Mouse (Mus musculus) limb, embryonic 15.5 days (tissue): ENCODE measurements around the gene Ttc6. TPM values are rescaled to one million over a fixed set of nuclear protein-coding genes. Genes with fewer than 3 reads are reported as not detected.

Experiments used
- ATAC-seq: fragments of 200-750 bp; cut with Nextera tagmentation; 2 replicates; pipeline ENCODE4 v1.8.0; 2017; ENCODE audit warnings: low read depth, moderate TSS enrichment; ENCODE audit not compliant: insufficient number of reproducible peaks, low FRiP score, low TSS enrichment
- H3K27ac ChIP-seq: fragments of 300-500 bp; sonication (generic); 2 replicates; pipeline ENCODE4 v1.5.1; 2015; ENCODE audit warnings: moderate library complexity, mild to moderate bottlenecking, inconsistent platforms
- H3K27me3 ChIP-seq: fragments of 300-500 bp; sonication (generic); 2 replicates; pipeline ENCODE4 v1.6.1; 2015; ENCODE audit warnings: inconsistent platforms
- H3K36me3 ChIP-seq: fragments of 300-500 bp; sonication (generic); 2 replicates; pipeline ENCODE4 v1.6.1; 2015; ENCODE audit warnings: inconsistent platforms
- H3K4me1 ChIP-seq: fragments of 300-500 bp; sonication (generic); 2 replicates; pipeline ENCODE4 v1.6.1; 2015; ENCODE audit warnings: inconsistent platforms
- H3K4me2 ChIP-seq: fragments of 300-500 bp; sonication (generic); 2 replicates; pipeline ENCODE4 v1.6.1; 2015; ENCODE audit warnings: mild to moderate bottlenecking, inconsistent platforms
- H3K4me3 ChIP-seq: fragments of 300-500 bp; sonication (generic); 2 replicates; pipeline ENCODE4 v1.5.1; 2015; ENCODE audit warnings: mild to moderate bottlenecking, inconsistent platforms
- H3K9ac ChIP-seq: fragments of 300-500 bp; sonication (generic); 2 replicates; pipeline ENCODE4 v1.6.1; 2015; ENCODE audit warnings: inconsistent platforms
- H3K9me3 ChIP-seq: fragments of 300-500 bp; sonication (generic); 2 replicates; pipeline ENCODE4 v1.6.1; 2016; ENCODE audit warnings: inconsistent platforms
- WGBS: fragments of 180-500 bp; shearing (Covaris S2); methylation state at CpG from one replicate; pipeline ENCODE4 v1.1.7; 2015; 5-methylcytosine and 5-hydroxymethylcytosine counted together
- polyA plus RNA-seq: library from polyadenylated mRNA; unstranded; fragments of >200 nt; fragmentation: Nextera tagmentation; extraction: Ambion mirVana; gene quantifications from 2 replicates; pipeline ENCODE4 v1.2.1, GENCODE M21; 2015

The Ttc6 gene
- polyA plus RNA-seq, 1 experiment from 2014 or later, result 0.29 TPM

- no peak overlapping the region for H3K27ac ChIP-seq
- peak; percentile 19; the same call in 1 of the 2 replicates for ATAC-seq
- H3K9me3 ChIP-seq, result no peaks in the 10 kb centered on the region
- no peaks in the 10 kb centered on the region for H3K36me3 ChIP-seq
- WGBS, result 9% methylated on average over 12 of the region's 12 CpGs
- H3K9ac ChIP-seq, result no peak overlapping the region
- no peak overlapping the region for H3K4me3 ChIP-seq
- no peaks in the 10 kb centered on the region for H3K27me3 ChIP-seq
- H3K4me2 ChIP-seq, result peak overlapping the region; percentile 22; the same call in 1 of the 2 replicates
- 0 out of 2 replicates have a peak, but pooled peaks cover 2% of the 10 kb centered on the region for H3K4me1 ChIP-seq
Observed at GRCm38 (mm10) chr12:57776290-57776997, 212.5 kb downstream of the Ttc6 start.

- H3K27ac ChIP-seq, result no peak overlapping the region
- no peak overlapping the region for H3K9ac ChIP-seq
- no peak overlapping the region for H3K4me3 ChIP-seq
- no peak overlapping the region for H3K4me2 ChIP-seq
- H3K36me3 ChIP-seq, result no peaks in the 10 kb centered on the region
- no peak for ATAC-seq
- 73% methylated on average over 5 of the region's 5 CpGs for WGBS
- H3K27me3 ChIP-seq, result no peaks in the 10 kb centered on the region
- no peaks in the 10 kb centered on the region for H3K4me1 ChIP-seq
- H3K9me3 ChIP-seq, result no peaks in the 10 kb centered on the region
Observed at GRCm38 (mm10) chr12:57781926-57782325, 218.0 kb downstream of the Ttc6 start.

- no peak overlapping the region for H3K27ac ChIP-seq
- no peaks in the 10 kb centered on the region for H3K27me3 ChIP-seq
- no peaks in the 10 kb centered on the region for H3K36me3 ChIP-seq
- H3K4me2 ChIP-seq, result no peak overlapping the region
- H3K4me3 ChIP-seq, result no peak overlapping the region
- H3K4me1 ChIP-seq, result no peaks in the 10 kb centered on the region
- H3K9me3 ChIP-seq, result no peaks in the 10 kb centered on the region
- no peak for ATAC-seq
- no peak overlapping the region for H3K9ac ChIP-seq
- 28% methylated on average over 5 of the region's 5 CpGs for WGBS
Observed at GRCm38 (mm10) chr12:57787471-57787870, 223.6 kb downstream of the Ttc6 start.

Other genes starting within 250 kb of the Ttc6 start
- gene Foxa1, start 17.2 kb upstream of the Ttc6 start, polyA plus RNA-seq, result not detected in 2 replicates